ENCODE assay signal across 10 mouse cellular contexts in genomic region chr6:58837917-58838316, GRCm38 (mm10). TPM values are rescaled to one million over a fixed set of nuclear protein-coding genes. Genes with fewer than 3 reads are reported as not detected.
DNase-seq lines count a peak whose midpoint lies in the region; ATAC-seq and TF ChIP-seq lines count a peak whose summit lies in the region.
"Had no signal": no experiment of that assay in that cellular context is flagged by ENCODE, and none has a peak within 500 bp of the region (broad histone marks: within the 10 kb centered on the region; RNA-seq: fewer than 3 reads in every experiment).

No protein-coding gene starts in this region.

- WGBS in forebrain, embryonic 13.5 days = 3% methylated on average over 1 of the region's 1 CpGs
- WGBS in hindbrain, embryonic 16.5 days = 10% methylated on average over 1 of the region's 1 CpGs
- WGBS in neural tube, embryonic 14.5 days = 21% methylated on average over 1 of the region's 1 CpGs

- ATAC-seq in forebrain, embryonic 13.5 days = peak; percentile 76
- ATAC-seq in hindbrain, embryonic 16.5 days = peak; percentile 69
- ATAC-seq in neural tube, embryonic 14.5 days (ENCODE audit: low read depth) = peak; percentile 47; the same call in 1 of the 2 replicates

- H3K9ac ChIP-seq in forebrain, embryonic 13.5 days = no peak overlapping the region
- H3K9ac ChIP-seq in hindbrain, embryonic 16.5 days (ENCODE audit: low read depth, low read length) = no peak overlapping the region
- no peak overlapping the region for H3K9ac ChIP-seq in neural tube, embryonic 14.5 days (replicated peaks; ENCODE audit: low read depth, low read length)
- H3K9ac ChIP-seq: kidney, embryonic 15.5 days had no signal

- H3K36me3 ChIP-seq in forebrain, embryonic 13.5 days (ENCODE audit: poor library complexity, severe bottlenecking) = no peaks in the 10 kb centered on the region
- H3K36me3 ChIP-seq in hindbrain, embryonic 16.5 days (ENCODE audit: control insufficient read depth, insufficient read depth, low read length) = no peaks in the 10 kb centered on the region
- H3K36me3 ChIP-seq in neural tube, embryonic 14.5 days (ENCODE audit: control insufficient read depth, insufficient read depth, low read length) = no peaks in the 10 kb centered on the region
- H3K36me3 ChIP-seq: kidney, embryonic 15.5 days had no signal

- TF ChIP-seq CTCF in layer of hippocampus, adult 2 months (conservative IDR thresholded peaks at IDR 0.05) = no peak

- peaks cover 23% of the 10 kb centered on the region for H3K4me1 ChIP-seq in forebrain, embryonic 13.5 days
- H3K4me1 ChIP-seq in hindbrain, embryonic 16.5 days (ENCODE audit: control insufficient read depth, insufficient read depth, low read depth, low read length) = peaks cover 21% of the 10 kb centered on the region
- H3K4me1 ChIP-seq in neural tube, embryonic 14.5 days (ENCODE audit: control insufficient read depth, insufficient read depth, low read length) = 0 out of 2 replicates have a peak, but pooled peaks cover 2% of the 10 kb centered on the region
- H3K4me1 ChIP-seq: kidney, embryonic 15.5 days had no signal

- no peak overlapping the region for H3K4me2 ChIP-seq in forebrain, embryonic 13.5 days
- H3K4me2 ChIP-seq in hindbrain, embryonic 16.5 days (ENCODE audit: low read length) = no peak overlapping the region
- H3K4me2 ChIP-seq in neural tube, embryonic 14.5 days (ENCODE audit: low read depth, low read length) = no peak overlapping the region
- H3K4me2 ChIP-seq: kidney, embryonic 15.5 days had no signal

- H3K27ac ChIP-seq in layer of hippocampus, adult 2 months = peak overlapping the region; percentile 79
- H3K27ac ChIP-seq in forebrain, embryonic 13.5 days = peak overlapping the region; percentile 57
- H3K27ac ChIP-seq in hindbrain, embryonic 16.5 days (ENCODE audit: low read depth, low read length) = peak overlapping the region; percentile 46; the same call in 1 of the 2 replicates
- 0 out of 2 replicates have a peak overlapping the region, but pooled peaks have one; percentile 16 for H3K27ac ChIP-seq in neural tube, embryonic 14.5 days (ENCODE audit: low read depth, low read length)
- H3K27ac ChIP-seq: kidney, embryonic 15.5 days had no signal

- no peaks in the 10 kb centered on the region for H3K9me3 ChIP-seq in forebrain, embryonic 13.5 days (replicated peaks)
- no peaks in the 10 kb centered on the region for H3K9me3 ChIP-seq in hindbrain, embryonic 16.5 days (ENCODE audit: control insufficient read depth, low read length)
- no peaks in the 10 kb centered on the region for H3K9me3 ChIP-seq in neural tube, embryonic 14.5 days (ENCODE audit: control insufficient read depth, low read length)
- H3K9me3 ChIP-seq: kidney, embryonic 15.5 days had no signal

- no peaks in the 10 kb centered on the region for H3K27me3 ChIP-seq in forebrain, embryonic 13.5 days
- no peaks in the 10 kb centered on the region for H3K27me3 ChIP-seq in hindbrain, embryonic 16.5 days (replicated peaks; ENCODE audit: control insufficient read depth, insufficient read depth, low read length)
- no peaks in the 10 kb centered on the region for H3K27me3 ChIP-seq in neural tube, embryonic 14.5 days (ENCODE audit: control insufficient read depth, insufficient read depth, low read length)
- H3K27me3 ChIP-seq: kidney, embryonic 15.5 days had no signal

- H3K4me3 ChIP-seq in layer of hippocampus, adult 2 months = no peak overlapping the region
- no peak overlapping the region for H3K4me3 ChIP-seq in forebrain, embryonic 13.5 days
- H3K4me3 ChIP-seq in hindbrain, embryonic 16.5 days (ENCODE audit: low read length) = no peak overlapping the region
- H3K4me3 ChIP-seq in neural tube, embryonic 14.5 days (ENCODE audit: low read depth, low read length) = no peak overlapping the region
- H3K4me3 ChIP-seq: kidney, embryonic 15.5 days had no signal

- DNase-seq in layer of hippocampus, adult 2 months (ENCODE audit: low spot score in 2 of 2) = peak; percentile 38 to 63
- no peak for DNase-seq in layer of hippocampus, adult 9-10 months (ENCODE audit: low spot score)
- no peak for DNase-seq in urinary bladder, postnatal 4 days (ENCODE audit: low spot score in 2 of 2)
- no peak for DNase-seq in testis, postnatal 10 days (ENCODE audit: low spot score)
- DNase-seq: gastrocnemius, postnatal 36 days; heart, postnatal 14 days had no signal

RNA-seq across cellular contexts. Expression of gene Herc3, which starts 6.7 kb away (rescaled TPM):
- 100 to 1,000 TPM; 245 to 249 TPM for total RNA-seq in layer of hippocampus, adult 2 months (2021)
- polyA plus RNA-seq in forebrain, embryonic 13.5 days (2015; fragmentation: Nextera tagmentation; extraction: Ambion mirVana) = 14.6 and 15.0 TPM in 2 replicates
- 34.8 and 35.6 TPM in 2 replicates for polyA plus RNA-seq in hindbrain, embryonic 16.5 days (2015; fragmentation: Nextera tagmentation; extraction: Ambion mirVana)
- polyA plus RNA-seq in neural tube, embryonic 14.5 days (2014; fragmentation: Nextera tagmentation; extraction: Ambion mirVana) = 38.9 and 41.7 TPM in 2 replicates

Comparison
In these comparisons a context has a peak if more than half of its experiments do, and no peak if none do; other contexts are left out.
1. DNase-seq: peak in layer of hippocampus, adult 2 months (2 of 2); none in layer of hippocampus, adult 9-10 months (single experiment), urinary bladder, postnatal 4 days (0 of 2) and testis, postnatal 10 days (single experiment).
2. H3K27ac ChIP-seq: peak in every context shown above with its lines; median percentile 79 in layer of hippocampus, adult 2 months; 57 in forebrain, embryonic 13.5 days; 46 in hindbrain, embryonic 16.5 days; 16 in neural tube, embryonic 14.5 days.
3. Peak in every context shown above with its lines, with median percentiles within 50 percentile points of each other: ATAC-seq.